Mouse (Mus musculus) forebrain, postnatal 0 days (tissue): ENCODE measurements at regions not wholly inside any gene's neighbourhood (a gene's known extent, or its start where the extent isn't known, plus 50 kb on each side); places are given as distances from the start of the nearest gene placed in this dataset.

Source experiments
- ATAC-seq: fragments of 200-750 bp; cut with Nextera tagmentation; 2 replicates; pipeline ENCODE4 v1.8.0; 2017; ENCODE audit warnings: mild to moderate bottlenecking, moderate library complexity
- DNase-seq: peaks from one replicate; pipeline ENCODE4 v3.0.0-alpha.2; 2015
- H3K27ac ChIP-seq: fragments of 300-500 bp; sonication (generic); 2 replicates; pipeline ENCODE4 v1.5.1; 2014; ENCODE audit warnings: low read depth, mild to moderate bottlenecking, antibody characterized with exemption, low read length, moderate library complexity, mixed read lengths
- H3K27me3 ChIP-seq: fragments of 300-500 bp; sonication (generic); 2 replicates; pipeline ENCODE4 v1.6.1; 2014; ENCODE audit warnings: mild to moderate bottlenecking, low read length, mixed read lengths; ENCODE audit not compliant: insufficient read depth
- H3K36me3 ChIP-seq: fragments of 300-500 bp; sonication (generic); 2 replicates; pipeline ENCODE4 v1.6.1; 2014; ENCODE audit warnings: mild to moderate bottlenecking, moderate library complexity; ENCODE audit not compliant: insufficient read depth
- H3K4me1 ChIP-seq: fragments of 300-500 bp; sonication (generic); 2 replicates; pipeline ENCODE4 v1.6.1; 2014; ENCODE audit warnings: antibody characterized with exemption; ENCODE audit not compliant: insufficient read depth
- H3K4me2 ChIP-seq: fragments of 300-500 bp; sonication (generic); 2 replicates; pipeline ENCODE4 v1.6.1; 2014; ENCODE audit warnings: low read depth, mild to moderate bottlenecking, moderate library complexity
- H3K4me3 ChIP-seq: fragments of 300-500 bp; sonication (generic); 2 replicates; pipeline ENCODE4 v1.5.1; 2014; ENCODE audit warnings: low read depth, low read length, mixed read lengths
- H3K9ac ChIP-seq: fragments of 300-500 bp; sonication (generic); 2 replicates; pipeline ENCODE4 v1.6.1; 2014; ENCODE audit warnings: mild to moderate bottlenecking
- H3K9me3 ChIP-seq: fragments of 300-500 bp; sonication (generic); 2 replicates; pipeline ENCODE4 v1.6.1; 2016; ENCODE audit warnings: low read length
- CTCF ChIP-seq: sonication (generic); IDR thresholded peaks from 2 replicates; pipeline ENCODE4 v1.5.1; 2016; ENCODE audit warnings: antibody characterized with exemption, control low read depth, low read depth
- WGBS: fragments of 180-500 bp; shearing (Covaris S2); extraction: QIAGEN DNeasy Blood & Tissue Kit; methylation state at CpG from one replicate; pipeline ENCODE4 v1.1.7; 2014; 5-methylcytosine and 5-hydroxymethylcytosine counted together

DNA sequence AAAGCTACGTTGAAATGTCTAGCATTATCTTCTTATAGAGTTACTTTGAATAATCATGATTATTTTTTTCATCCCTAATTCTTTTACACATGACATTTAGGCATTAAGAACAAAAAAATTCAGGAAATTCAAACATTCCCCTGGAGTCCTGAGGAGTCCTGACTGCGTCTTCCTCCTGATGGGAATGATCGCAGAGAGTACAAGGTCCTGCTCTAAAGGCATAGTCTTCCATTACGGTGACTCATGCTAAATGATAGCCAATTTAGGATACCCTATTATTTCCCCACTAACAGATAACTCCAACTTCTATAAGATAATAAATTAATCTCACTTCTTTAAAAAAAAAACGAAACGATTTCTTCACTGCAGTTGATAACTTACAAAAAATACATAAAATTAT, 292.2 kb downstream of the Spry2 start:
- DNase-seq (no peak), ATAC-seq (no peak)
- WGBS, result 87% methylated on average over 6 of the region's 6 CpGs
- no peak overlapping the region for H3K4me2 ChIP-seq
- no peaks in the 10 kb centered on the region for H3K4me1 ChIP-seq
- H3K36me3 ChIP-seq, result no peaks in the 10 kb centered on the region
- H3K9ac ChIP-seq, result no peak overlapping the region
- TF ChIP-seq CTCF, result no peak
- no peak overlapping the region for H3K4me3 ChIP-seq
- H3K9me3 ChIP-seq, result no peaks in the 10 kb centered on the region
- no peak overlapping the region for H3K27ac ChIP-seq
- H3K27me3 ChIP-seq, result no peaks in the 10 kb centered on the region

DNA sequence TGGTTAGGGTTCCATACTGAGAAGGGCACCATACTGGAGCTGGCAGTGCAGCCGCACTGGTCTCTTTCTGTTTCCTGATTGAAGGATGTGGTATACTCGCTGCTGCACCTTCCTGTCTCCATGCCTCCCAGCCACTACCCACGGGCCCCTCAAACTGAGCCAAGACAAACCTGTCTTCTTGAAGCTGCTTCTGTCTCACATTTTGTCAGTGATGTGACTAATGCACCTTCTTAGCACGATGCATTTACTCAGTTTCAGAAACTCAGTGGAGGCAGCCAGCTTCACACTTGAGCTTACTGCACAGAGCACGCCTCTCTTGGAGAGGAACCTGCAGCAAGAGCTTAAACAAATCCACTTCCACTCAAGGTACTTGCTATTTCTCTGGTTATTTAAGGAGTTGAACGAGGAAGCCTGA, 293.6 kb downstream of the Spry2 start:
- no peak for ATAC-seq

DNA sequence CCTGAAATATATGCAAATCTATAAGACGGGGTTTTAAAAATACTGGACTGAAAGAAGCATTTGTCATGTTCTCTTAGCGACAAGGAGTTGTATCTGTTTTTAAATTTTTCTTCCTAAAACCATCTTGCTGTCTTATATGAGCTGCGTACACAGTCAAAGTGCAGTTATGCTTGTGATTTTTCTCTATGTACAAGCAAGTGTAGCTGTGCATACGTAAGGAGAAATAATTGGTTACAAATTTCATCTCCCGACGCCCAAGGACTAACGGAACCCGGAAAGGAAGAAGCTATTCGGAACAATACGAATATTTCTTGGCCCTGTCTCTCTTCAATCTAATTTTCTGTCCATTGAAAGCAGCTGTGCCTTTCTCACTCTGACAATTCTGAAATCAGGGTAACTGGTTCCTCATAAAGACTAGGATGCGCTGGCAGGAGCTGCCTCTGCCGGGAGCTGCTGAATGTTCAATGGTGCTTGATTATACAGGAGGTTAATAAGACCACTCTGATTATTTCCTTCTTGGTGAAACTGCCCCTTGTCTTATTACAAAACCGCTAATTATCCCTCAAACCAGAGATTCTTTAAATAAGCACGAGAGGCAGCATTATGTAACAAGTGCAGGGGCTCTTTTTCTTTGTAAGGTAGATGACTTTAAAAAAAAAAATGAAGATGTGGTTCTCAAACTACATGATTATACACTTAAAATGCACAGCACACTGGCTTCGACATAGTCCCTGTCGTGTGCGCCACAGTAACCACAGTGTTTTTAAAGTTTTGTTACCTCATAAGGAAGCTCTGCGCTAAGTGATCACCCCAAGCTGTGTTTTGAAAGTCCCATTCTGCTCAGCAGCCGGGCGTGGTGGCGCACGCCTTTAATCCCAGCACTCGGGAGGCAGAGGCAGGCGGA, 296.8 kb downstream of the Spry2 start:
- no peak overlapping the region for H3K4me3 ChIP-seq
- TF ChIP-seq CTCF, result no peak
- H3K4me1 ChIP-seq, result no peaks in the 10 kb centered on the region
- peak; percentile 62 for DNase-seq
- H3K9ac ChIP-seq, result peak overlapping the region; percentile 18; the same call in 1 of the 2 replicates
- H3K9me3 ChIP-seq, result no peaks in the 10 kb centered on the region
- WGBS, result 61% methylated on average over 24 of the region's 24 CpGs
- no peaks in the 10 kb centered on the region for H3K36me3 ChIP-seq
- no peak overlapping the region for H3K4me2 ChIP-seq
- H3K27ac ChIP-seq, result peak overlapping the region; percentile 50
- ATAC-seq, result peak; percentile 86
- H3K27me3 ChIP-seq, result no peaks in the 10 kb centered on the region

More for the DNA sequence above, 293.6 kb downstream of the Spry2 start:
- no peak overlapping the region for H3K27ac ChIP-seq
- H3K4me3 ChIP-seq, result no peak overlapping the region
- H3K27me3 ChIP-seq, result no peaks in the 10 kb centered on the region
- no peaks in the 10 kb centered on the region for H3K36me3 ChIP-seq
- DNase-seq, result no peak
- H3K4me1 ChIP-seq, result no peaks in the 10 kb centered on the region
- no peak overlapping the region for H3K4me2 ChIP-seq
- TF ChIP-seq CTCF, result no peak
- H3K9me3 ChIP-seq, result no peaks in the 10 kb centered on the region
- H3K9ac ChIP-seq, result no peak overlapping the region
- WGBS, result 76% methylated on average over 6 of the region's 6 CpGs

DNA sequence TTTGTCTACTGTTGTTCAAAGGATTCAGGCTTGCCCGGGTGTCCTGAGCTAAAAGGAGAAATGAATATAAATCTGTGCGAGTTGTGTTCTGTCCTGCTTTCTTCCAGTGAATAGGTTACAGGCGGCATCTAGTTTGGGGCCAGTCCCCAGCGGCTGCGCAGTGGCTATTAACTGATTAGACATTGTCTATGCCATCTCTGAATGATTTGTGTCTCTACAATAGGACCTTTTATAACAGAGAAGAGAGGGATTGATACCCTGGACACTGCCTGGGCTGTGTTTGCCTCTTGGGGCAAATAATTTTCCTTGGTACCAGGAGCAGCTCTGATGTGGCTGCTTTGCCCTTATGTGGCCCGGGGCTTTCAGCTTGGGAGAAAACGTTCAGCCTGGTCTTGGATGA, 306.9 kb downstream of the Spry2 start:
- DNase-seq (no peak), ATAC-seq (no peak)
- TF ChIP-seq CTCF, result no peak
- H3K4me1 ChIP-seq, result peaks cover 4% of the 10 kb centered on the region; the same call in 1 of the 2 replicates
- H3K4me2 ChIP-seq, result no peak overlapping the region
- H3K9ac ChIP-seq, result no peak overlapping the region
- H3K9me3 ChIP-seq, result no peaks in the 10 kb centered on the region
- 50% methylated on average over 7 of the region's 7 CpGs for WGBS
- no peak overlapping the region for H3K27ac ChIP-seq
- H3K36me3 ChIP-seq, result no peaks in the 10 kb centered on the region
- no peak overlapping the region for H3K4me3 ChIP-seq
- H3K27me3 ChIP-seq, result no peaks in the 10 kb centered on the region

DNA sequence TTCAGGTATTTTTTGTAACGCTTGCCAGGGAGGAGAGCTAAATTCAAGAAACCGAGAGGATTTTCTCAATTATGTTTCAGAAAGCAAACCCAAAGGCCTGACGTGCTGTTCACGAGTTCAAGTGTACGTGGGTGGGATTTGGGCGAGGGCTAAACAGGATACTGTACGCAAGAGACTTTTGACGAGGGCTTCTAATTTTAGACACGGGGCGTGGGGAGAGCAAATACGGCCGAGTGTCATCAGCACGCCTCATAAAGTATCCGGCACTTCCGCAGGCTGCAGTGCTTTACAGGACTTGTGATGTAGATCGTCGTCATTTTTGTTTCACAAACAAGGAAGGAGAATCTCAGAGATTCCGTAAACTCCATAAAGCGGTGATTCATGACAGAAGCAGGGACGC, 307.4 kb downstream of the Spry2 start:
- no peak overlapping the region for H3K9ac ChIP-seq
- H3K4me1 ChIP-seq, result peaks cover 4% of the 10 kb centered on the region; the same call in 1 of the 2 replicates
- no peak overlapping the region for H3K4me3 ChIP-seq
- no peaks in the 10 kb centered on the region for H3K36me3 ChIP-seq
- H3K27me3 ChIP-seq, result no peaks in the 10 kb centered on the region
- H3K4me2 ChIP-seq, result no peak overlapping the region
- 75% methylated on average over 20 of the region's 20 CpGs for WGBS
- no peak for ATAC-seq
- no peaks in the 10 kb centered on the region for H3K9me3 ChIP-seq
- 0 out of 2 replicates have a peak overlapping the region, but pooled peaks have one; percentile 70 for H3K27ac ChIP-seq
- no peak for TF ChIP-seq CTCF
- DNase-seq, result no peak

DNA sequence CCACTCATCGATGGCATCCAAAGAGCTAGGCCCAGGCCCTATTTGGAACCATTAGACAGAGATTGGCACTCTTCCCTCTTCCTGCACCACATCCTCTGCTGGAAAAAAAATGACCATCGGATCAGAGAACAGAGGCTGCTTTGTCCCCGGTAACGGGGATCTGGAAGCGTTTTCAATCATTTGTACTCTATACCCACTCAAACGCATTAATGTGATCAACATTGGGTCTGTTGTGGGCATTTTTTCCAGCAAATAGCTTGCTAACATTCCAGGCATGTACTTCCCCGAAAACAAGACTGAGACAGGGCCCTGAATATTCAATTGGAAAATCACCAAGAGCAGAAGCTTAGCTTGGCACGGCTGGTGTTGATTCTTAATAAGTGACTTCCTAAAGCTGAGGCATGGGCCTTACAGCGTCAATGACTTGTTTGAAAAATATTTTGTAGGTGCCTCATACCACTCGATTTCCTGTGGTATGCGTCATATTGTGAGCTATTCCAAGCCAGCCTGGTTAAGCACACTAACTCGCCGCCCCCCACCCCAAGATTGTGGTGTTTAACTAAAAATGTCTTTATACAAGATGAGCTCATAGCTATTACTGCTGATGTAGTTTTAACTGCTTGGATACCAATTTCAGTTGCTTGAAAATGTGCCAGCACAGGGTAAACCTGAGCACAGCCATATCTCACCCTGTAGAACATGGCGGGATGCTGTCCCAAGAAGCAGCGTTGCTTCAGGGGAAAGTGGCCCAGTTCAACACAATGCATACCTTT, 308.0 kb downstream of the Spry2 start:
- ATAC-seq, result peak; percentile 88
- no peak overlapping the region for H3K9ac ChIP-seq
- no peaks in the 10 kb centered on the region for H3K36me3 ChIP-seq
- H3K4me2 ChIP-seq, result peak overlapping the region; percentile 11; the same call in 1 of the 2 replicates
- no peaks in the 10 kb centered on the region for H3K27me3 ChIP-seq
- peaks cover 4% of the 10 kb centered on the region; the same call in 1 of the 2 replicates for H3K4me1 ChIP-seq
- peak overlapping the region; percentile 70; the same call in 1 of the 2 replicates for H3K27ac ChIP-seq
- DNase-seq, result peak; percentile 81
- 19% methylated on average over 15 of the region's 15 CpGs for WGBS
- H3K9me3 ChIP-seq, result no peaks in the 10 kb centered on the region
- no peak for TF ChIP-seq CTCF
- no peak overlapping the region for H3K4me3 ChIP-seq
